Comparison of ENCODE assay signal across 18 mouse cellular contexts in genomic region chr15:94630553-94630952, GRCm38 (mm10).
"Had no signal": no experiment of that assay in that cellular context is flagged by ENCODE, and none has a peak within 500 bp of the region (broad histone marks: within the 10 kb centered on the region; RNA-seq: fewer than 3 reads in every experiment).

No protein-coding gene starts in this region.

- DNase-seq: lung, adult 18-20 months; lung, embryonic 14.5 days; lung, postnatal 10 days; lung, postnatal 4 days; retina, postnatal 1 day; right cerebral cortex, adult 18-20 months; right cerebral cortex, postnatal 25 days; right cerebral cortex, postnatal 4 days; spleen, adult 18-20 months; thymus, adult 18-20 months; thymus, postnatal 14 days; thymus, postnatal 36 days had no signal

- H3K4me1 ChIP-seq: neural tube, embryonic 13.5 days had no signal

- H3K4me3 ChIP-seq: midbrain, embryonic 10.5 days; midbrain, embryonic 13.5 days; myocyte; neural tube, embryonic 15.5 days had no signal

- H3K27me3 ChIP-seq: neural tube, embryonic 15.5 days had no signal

- H3K36me3 ChIP-seq: midbrain, embryonic 10.5 days; midbrain, embryonic 13.5 days; neural tube, embryonic 13.5 days; neural tube, embryonic 15.5 days had no signal

- H3K27ac ChIP-seq: midbrain, embryonic 10.5 days; midbrain, embryonic 13.5 days; neural tube, embryonic 13.5 days; neural tube, embryonic 15.5 days had no signal

- H3K9ac ChIP-seq: lung, embryonic 14.5 days; midbrain, embryonic 13.5 days; neural tube, embryonic 13.5 days; neural tube, embryonic 15.5 days had no signal

- H3K4me2 ChIP-seq: lung, embryonic 14.5 days; midbrain, embryonic 13.5 days; neural tube, embryonic 13.5 days had no signal

- H3K9me3 ChIP-seq: midbrain, embryonic 10.5 days; midbrain, embryonic 13.5 days; neural tube, embryonic 13.5 days; neural tube, embryonic 15.5 days had no signal

- ATAC-seq: midbrain, embryonic 13.5 days; midbrain, embryonic 16.5 days had no signal
